Comparison of ENCODE assay signal across 8 mouse cellular contexts in genomic region chr13:20272562-20272961, GRCm38 (mm10).
A peak's percentile ranks its signal among the peaks of the same experiment; 100 is the strongest.
DNase-seq lines count a peak whose midpoint lies in the region; ATAC-seq and TF ChIP-seq lines count a peak whose summit lies in the region.

No protein-coding gene starts in this region.

- whole genome bisulfite sequencing in heart, postnatal 0 days: 48% methylated on average over 6 of the region's 6 CpGs
- 49% methylated on average over 6 of the region's 6 CpGs for WGBS in heart, embryonic 11.5 days (ENCODE audit: insufficient replicate concordance)
- 48% methylated on average over 6 of the region's 6 CpGs for WGBS in neural tube, embryonic 15.5 days

- H3K9ac ChIP-seq in heart, postnatal 0 days (replicated peaks; ENCODE audit: low read depth, low read length): no peak overlapping the region
- H3K9ac ChIP-seq in heart, embryonic 11.5 days (ENCODE audit: low read depth, low read length): no peak overlapping the region
- no peak overlapping the region for H3K9ac ChIP-seq in neural tube, embryonic 15.5 days (replicated peaks)

- DNase-seq in heart, postnatal 0 days (ENCODE audit: low spot score): peak; percentile 17
- peak; percentile 29 for DNase-seq in A20 (ENCODE audit: low read depth, low spot score)
- peak; percentile 20 to 34 for DNase-seq in adrenal gland, postnatal 36 days
- DNase-seq in kidney, postnatal 10 days: peak; percentile 39
- DNase-seq in gastrocnemius, postnatal 14 days: no peak
- no peak for DNase-seq in testis, postnatal 10 days (ENCODE audit: low spot score)

- no peaks in the 10 kb centered on the region for H3K4me1 ChIP-seq in heart, postnatal 0 days (ENCODE audit: control insufficient read depth, insufficient read depth)
- no peaks in the 10 kb centered on the region for H3K4me1 ChIP-seq in heart, embryonic 11.5 days (ENCODE audit: control insufficient read depth, insufficient read depth, low read length)
- H3K4me1 ChIP-seq in neural tube, embryonic 15.5 days: 0 out of 2 replicates have a peak, but pooled peaks cover 3% of the 10 kb centered on the region

- H3K4me2 ChIP-seq in heart, postnatal 0 days (ENCODE audit: low read depth, low read length): no peak overlapping the region
- no peak overlapping the region for H3K4me2 ChIP-seq in heart, embryonic 11.5 days
- H3K4me2 ChIP-seq in neural tube, embryonic 15.5 days: no peak overlapping the region

- no peaks in the 10 kb centered on the region for H3K27me3 ChIP-seq in heart, postnatal 0 days (ENCODE audit: control insufficient read depth, insufficient read depth, low read length)
- H3K27me3 ChIP-seq in heart, embryonic 11.5 days (ENCODE audit: control insufficient read depth, insufficient read depth, low read length): no peaks in the 10 kb centered on the region
- no peaks in the 10 kb centered on the region for H3K27me3 ChIP-seq in neural tube, embryonic 15.5 days (replicated peaks)

- no peak for TF ChIP-seq EP300 in heart, postnatal 0 days (IDR thresholded peaks at IDR 0.05; ENCODE audit: low read depth)

- H3K4me3 ChIP-seq in heart, postnatal 0 days (ENCODE audit: low read depth, low read length): no peak overlapping the region
- H3K4me3 ChIP-seq in heart, embryonic 11.5 days (ENCODE audit: low read depth, low read length): no peak overlapping the region
- H3K4me3 ChIP-seq in neural tube, embryonic 15.5 days (replicated peaks): no peak overlapping the region

- no peak for ATAC-seq in heart, postnatal 0 days (ENCODE audit: insufficient read depth, low read depth)
- no peak for ATAC-seq in heart, embryonic 11.5 days (replicated peaks; ENCODE audit: insufficient number of reproducible peaks, low FRiP score, low TSS enrichment)
- ATAC-seq in neural tube, embryonic 15.5 days (ENCODE audit: low FRiP score): 0 out of 2 replicates have a peak, but pooled peaks have one; percentile 53

- intact Hi-C loops in gastrocnemius, postnatal 14 days (cut with DNase I; ENCODE audit: low total_unique reads): loop anchor here (10.0 kb wide), 1 partner anchor 238 kb away; no protein-coding TSS in a partner anchor

- no peaks in the 10 kb centered on the region for H3K9me3 ChIP-seq in heart, postnatal 0 days (replicated peaks; ENCODE audit: control insufficient read depth, low read length)
- no peaks in the 10 kb centered on the region for H3K9me3 ChIP-seq in heart, embryonic 11.5 days (replicated peaks; ENCODE audit: control insufficient read depth, low read length)
- no peaks in the 10 kb centered on the region for H3K9me3 ChIP-seq in neural tube, embryonic 15.5 days (replicated peaks)

- no peaks in the 10 kb centered on the region for H3K36me3 ChIP-seq in heart, postnatal 0 days (replicated peaks; ENCODE audit: control insufficient read depth, insufficient read depth, low read length)
- no peaks in the 10 kb centered on the region for H3K36me3 ChIP-seq in heart, embryonic 11.5 days (ENCODE audit: control insufficient read depth, insufficient read depth, low read length)
- H3K36me3 ChIP-seq in neural tube, embryonic 15.5 days: no peaks in the 10 kb centered on the region

- H3K27ac ChIP-seq in heart, postnatal 0 days (ENCODE audit: low read depth): no peak overlapping the region
- H3K27ac ChIP-seq in heart, embryonic 11.5 days (ENCODE audit: low read depth, low read length): no peak overlapping the region
- no peak overlapping the region for H3K27ac ChIP-seq in neural tube, embryonic 15.5 days (replicated peaks)

- TF ChIP-seq CTCF in heart, postnatal 0 days (IDR thresholded peaks at IDR 0.05; ENCODE audit: low read depth): peak; percentile 51

Comparison
In these comparisons a context has a peak if more than half of its experiments do, and no peak if none do; other contexts are left out.
1. DNase-seq: peak in heart, postnatal 0 days (single experiment), A20 (single experiment), adrenal gland, postnatal 36 days (2 of 2) and kidney, postnatal 10 days (single experiment); none in gastrocnemius, postnatal 14 days (single experiment) and testis, postnatal 10 days (single experiment).